Mouse (Mus musculus): ENCODE data around the gene 1700084M14Rik.
"Not testable (repeated sequence)": the region's sequence is repeated elsewhere in the genome, so short reads cannot be mapped to it uniquely, and the experiment has no call there.

Gene 1700084M14Rik

GRCm38 (mm10) chrX:91575811-91576210, at the start of gene 1700084M14Rik:
Gene 1700084M14Rik (minus strand): TSS chrX:91575911.
- not testable (repeated sequence) for DNase-seq

All from cerebellum, adult 11-12 months (tissue).